Mouse (Mus musculus) heart, embryonic 11.5 days (tissue): ENCODE results near the gene Fsip1. TPM values are rescaled to one million over a fixed set of nuclear protein-coding genes. Genes with fewer than 3 reads are reported as not detected.

Source experiments
- ATAC-seq: fragments of 200-750 bp; cut with Nextera tagmentation; replicated peaks from 2 replicates; pipeline ENCODE4 v1.8.0; 2017; ENCODE audit warnings: moderate library complexity; ENCODE audit not compliant: insufficient number of reproducible peaks, low FRiP score, low TSS enrichment
- H3K27ac ChIP-seq: fragments of 300-500 bp; sonication (generic); 2 replicates; pipeline ENCODE4 v1.5.1; 2014; ENCODE audit warnings: mild to moderate bottlenecking, low read depth, low read length
- H3K27me3 ChIP-seq: fragments of 300-500 bp; sonication (generic); 2 replicates; pipeline ENCODE4 v1.6.1; 2014; ENCODE audit warnings: mild to moderate bottlenecking, low read length, mixed read lengths; ENCODE audit not compliant: control insufficient read depth, insufficient read depth
- H3K36me3 ChIP-seq: fragments of 300-500 bp; sonication (generic); 2 replicates; pipeline ENCODE4 v1.6.1; 2014; ENCODE audit warnings: mild to moderate bottlenecking, low read length, moderate library complexity, mixed read lengths; ENCODE audit not compliant: control insufficient read depth, insufficient read depth
- H3K4me1 ChIP-seq: fragments of 300-500 bp; sonication (generic); 2 replicates; pipeline ENCODE4 v1.6.1; 2014; ENCODE audit warnings: low read length; ENCODE audit not compliant: control insufficient read depth, insufficient read depth
- H3K4me2 ChIP-seq: fragments of 300-500 bp; sonication (generic); 2 replicates; pipeline ENCODE4 v1.6.1; 2014; ENCODE audit warnings: mild to moderate bottlenecking, moderate library complexity
- H3K4me3 ChIP-seq: fragments of 300-500 bp; sonication (generic); 2 replicates; pipeline ENCODE4 v1.5.1; 2014; ENCODE audit warnings: low read depth, low read length
- H3K9ac ChIP-seq: fragments of 300-500 bp; sonication (generic); 2 replicates; pipeline ENCODE4 v1.6.1; 2014; ENCODE audit warnings: mild to moderate bottlenecking, low read depth, low read length, moderate library complexity
- H3K9me3 ChIP-seq: fragments of 300-500 bp; sonication (generic); replicated peaks from 2 replicates; pipeline ENCODE4 v1.6.1; 2016; ENCODE audit warnings: low read length; ENCODE audit not compliant: control insufficient read depth
- WGBS: fragments of 180-500 bp; shearing (Covaris S2); extraction: QIAGEN DNeasy Blood & Tissue Kit; methylation state at CpG from one replicate; pipeline ENCODE4 v1.1.7; 2014; ENCODE audit not compliant: insufficient replicate concordance; 5-methylcytosine and 5-hydroxymethylcytosine counted together
- polyA plus RNA-seq: library from polyadenylated mRNA; unstranded; fragments of >200 nt; fragmentation: Nextera tagmentation; extraction: Ambion mirVana; gene quantifications from 2 replicates; pipeline ENCODE4 v1.2.1, GENCODE M21; 2014

The Fsip1 gene
- polyA plus RNA-seq, 1 experiment from 2014 or later, result 0.34 TPM

DNA sequence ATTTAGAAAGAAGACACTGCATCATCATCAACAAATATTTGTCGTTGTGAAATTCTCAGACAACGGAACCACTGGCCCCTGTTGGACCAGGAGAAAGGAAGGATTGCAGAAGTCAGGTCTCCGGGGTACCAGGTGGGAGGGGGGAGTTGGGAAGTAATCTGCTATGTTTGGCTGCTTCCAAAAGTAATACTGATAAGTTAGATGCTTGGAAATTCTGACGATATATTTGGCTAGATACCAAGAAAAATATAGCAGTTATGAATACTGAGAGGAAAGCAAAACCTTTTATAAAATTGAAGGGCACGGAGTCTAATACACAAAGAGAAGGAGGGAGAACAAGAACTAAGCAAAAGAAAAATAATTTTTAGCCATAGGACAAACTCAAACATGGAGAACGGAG is 117.5 kb downstream of the Fsip1 start:
- Histone ChIP-seq H3K9me3 (no peaks in the 10 kb centered on the region), H3K27me3 (no peaks in the 10 kb centered on the region), H3K4me1 (no peaks in the 10 kb centered on the region), H3K4me2 (no peak overlapping the region), H3K4me3 (no peak overlapping the region), H3K27ac (no peak overlapping the region), H3K9ac (no peak overlapping the region), H3K36me3 (no peaks in the 10 kb centered on the region)
- 77% methylated on average over 6 of the region's 6 CpGs for WGBS
- no peak for ATAC-seq

DNA sequence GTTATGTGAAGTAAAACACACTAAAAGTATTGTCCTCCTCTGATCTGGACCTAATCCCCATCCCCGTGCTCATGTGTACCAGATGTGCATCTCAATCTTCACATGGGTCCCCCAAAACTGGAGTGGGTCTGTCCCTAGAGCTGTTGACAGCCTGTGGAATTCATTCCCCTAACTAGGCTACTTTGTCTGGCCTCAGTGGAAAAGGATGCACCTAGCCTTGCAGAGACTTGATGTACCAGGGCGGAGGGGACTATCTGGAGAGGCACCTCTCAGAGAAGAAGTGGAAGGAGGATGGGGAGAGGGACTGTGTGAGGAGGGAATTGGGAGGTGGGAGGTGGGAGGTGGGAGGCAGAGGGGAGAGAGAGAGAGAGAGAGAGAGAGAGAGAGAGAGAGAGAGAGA is 119.0 kb downstream of the Fsip1 start:
- Histone ChIP-seq H3K4me2 (no peak overlapping the region), H3K4me1 (no peaks in the 10 kb centered on the region), H3K27ac (no peak overlapping the region), H3K27me3 (no peaks in the 10 kb centered on the region), H3K9ac (no peak overlapping the region), H3K4me3 (no peak overlapping the region), H3K9me3 (no peaks in the 10 kb centered on the region), H3K36me3 (no peaks in the 10 kb centered on the region)
- ATAC-seq, result no peak
- WGBS, result 94% methylated on average over 2 of the region's 2 CpGs

DNA sequence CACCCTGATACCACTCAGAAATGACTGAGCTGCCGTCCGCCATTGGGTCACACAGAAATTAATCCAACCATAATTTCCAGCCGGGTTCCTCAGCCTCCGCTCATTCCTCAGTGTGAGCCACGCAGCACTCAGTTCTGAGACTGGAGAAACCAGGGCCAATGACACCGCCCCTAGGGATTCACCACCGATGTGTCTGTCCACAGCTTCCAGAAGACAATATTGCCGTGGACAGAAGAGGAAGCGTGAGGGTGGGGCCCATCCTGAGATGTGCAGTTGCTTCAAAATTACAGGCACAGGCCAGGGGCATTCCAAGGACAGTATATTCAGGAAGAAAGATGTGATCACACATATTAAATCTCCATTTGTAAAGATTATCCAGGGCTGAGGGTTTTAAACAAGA is 119.7 kb downstream of the Fsip1 start:
- no peaks in the 10 kb centered on the region for H3K9me3 ChIP-seq
- H3K36me3 ChIP-seq, result no peaks in the 10 kb centered on the region
- no peak overlapping the region for H3K9ac ChIP-seq
- no peak overlapping the region for H3K4me2 ChIP-seq
- no peak overlapping the region for H3K27ac ChIP-seq
- whole genome bisulfite sequencing, result 80% methylated on average over 9 of the region's 9 CpGs
- no peaks in the 10 kb centered on the region for H3K4me1 ChIP-seq
- H3K4me3 ChIP-seq, result no peak overlapping the region
- H3K27me3 ChIP-seq, result no peaks in the 10 kb centered on the region
- ATAC-seq, result no peak

DNA sequence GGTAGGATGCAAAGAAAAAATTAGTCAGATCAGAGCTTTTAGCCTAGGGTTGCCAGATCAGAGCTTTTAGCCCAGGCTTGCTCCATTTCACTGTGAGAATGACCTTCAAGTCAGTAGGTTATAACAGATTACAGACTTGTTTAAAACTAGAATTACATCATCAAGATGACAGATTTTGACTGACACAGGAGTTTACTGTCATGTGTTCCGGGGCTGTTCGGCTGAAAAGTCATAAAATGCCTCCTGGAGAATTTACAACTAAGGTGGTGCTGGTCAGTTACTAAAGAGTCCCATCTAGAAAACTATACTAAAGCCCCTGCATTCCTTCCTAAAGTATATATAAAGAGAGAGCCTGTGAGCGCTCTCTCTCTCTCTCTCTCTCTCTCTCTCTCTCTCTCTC is 128.5 kb downstream of the Fsip1 start:
- no peak overlapping the region for H3K4me2 ChIP-seq
- no peak overlapping the region for H3K4me3 ChIP-seq
- no peaks in the 10 kb centered on the region for H3K9me3 ChIP-seq
- no peaks in the 10 kb centered on the region for H3K27me3 ChIP-seq
- no peak overlapping the region for H3K9ac ChIP-seq
- ATAC-seq, result no peak
- 73% methylated on average over 3 of the region's 3 CpGs for WGBS
- H3K36me3 ChIP-seq, result peaks cover 2% of the 10 kb centered on the region; the same call in 1 of the 2 replicates
- H3K4me1 ChIP-seq, result no peaks in the 10 kb centered on the region
- no peak overlapping the region for H3K27ac ChIP-seq

DNA sequence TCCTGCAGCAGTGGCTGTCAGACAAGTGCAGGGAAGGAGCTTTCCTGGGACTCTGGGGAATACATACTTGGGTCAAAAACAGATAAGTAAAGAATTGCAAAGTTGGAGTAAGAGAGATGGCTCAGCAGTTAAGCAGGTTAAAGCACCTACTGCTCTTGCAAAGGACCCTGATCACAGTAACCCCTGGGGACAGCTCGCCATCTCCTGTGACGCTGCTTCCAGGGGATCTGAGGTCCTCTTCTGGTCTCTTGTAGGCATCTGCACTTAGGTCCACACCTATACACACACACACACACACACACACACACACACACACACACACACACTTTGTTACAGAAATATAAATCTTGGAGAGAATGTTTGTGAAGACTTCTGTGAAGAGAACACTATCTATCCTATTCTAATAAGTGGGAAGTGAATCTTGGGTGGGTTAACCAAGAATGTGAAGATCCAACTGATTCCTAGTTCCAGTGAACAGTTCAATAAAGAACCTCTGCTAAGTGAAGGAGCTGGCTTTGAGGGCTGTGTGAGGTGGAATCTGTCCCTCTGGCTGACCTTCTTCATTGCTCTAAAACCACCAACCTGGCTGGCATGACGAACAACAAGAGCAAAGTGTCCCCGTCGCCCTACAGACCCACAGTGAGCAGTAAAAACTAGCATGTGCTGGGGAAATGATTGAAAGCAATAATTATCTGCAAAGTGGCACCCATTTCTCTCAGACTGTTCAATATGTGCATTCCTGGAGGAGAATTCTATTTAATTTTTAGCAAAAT is 129.1 kb downstream of the Fsip1 start:
- Histone ChIP-seq H3K9ac (no peak overlapping the region), H3K27ac (no peak overlapping the region), H3K4me1 (no peaks in the 10 kb centered on the region), H3K9me3 (no peaks in the 10 kb centered on the region), H3K27me3 (no peaks in the 10 kb centered on the region), H3K4me3 (no peak overlapping the region), H3K36me3 (peaks cover 3% of the 10 kb centered on the region; the same call in 1 of the 2 replicates), H3K4me2 (no peak overlapping the region)
- no peak for ATAC-seq
- WGBS, result 79% methylated on average over 5 of the region's 5 CpGs

DNA sequence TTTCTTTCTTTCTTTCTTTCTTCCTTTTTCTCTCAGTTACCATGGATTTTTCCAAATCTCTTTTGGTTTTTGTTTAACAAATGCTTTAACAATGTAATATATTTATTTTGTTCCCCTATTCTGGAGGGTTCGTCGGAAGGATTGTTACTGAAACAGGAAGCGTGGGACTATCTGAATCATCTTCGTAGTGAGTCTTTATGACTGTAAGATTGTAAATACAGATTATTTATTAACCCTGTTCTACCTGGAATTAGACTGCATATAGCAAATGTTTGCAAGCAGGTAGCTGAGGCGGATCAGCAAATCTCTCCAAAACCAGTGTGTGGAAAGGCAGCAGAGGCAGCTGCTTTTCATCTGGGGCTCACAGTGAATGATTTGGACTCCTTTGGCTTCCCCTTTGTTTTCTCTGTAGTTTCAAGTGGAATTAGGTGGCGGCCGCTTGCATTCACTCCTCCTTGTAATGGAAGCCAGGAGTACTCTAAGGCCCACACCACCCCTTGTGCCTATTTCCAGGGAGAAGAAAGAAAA is 130.8 kb downstream of the Fsip1 start:
- H3K36me3 ChIP-seq, result peaks cover 8% of the 10 kb centered on the region; the same call in 1 of the 2 replicates

DNA sequence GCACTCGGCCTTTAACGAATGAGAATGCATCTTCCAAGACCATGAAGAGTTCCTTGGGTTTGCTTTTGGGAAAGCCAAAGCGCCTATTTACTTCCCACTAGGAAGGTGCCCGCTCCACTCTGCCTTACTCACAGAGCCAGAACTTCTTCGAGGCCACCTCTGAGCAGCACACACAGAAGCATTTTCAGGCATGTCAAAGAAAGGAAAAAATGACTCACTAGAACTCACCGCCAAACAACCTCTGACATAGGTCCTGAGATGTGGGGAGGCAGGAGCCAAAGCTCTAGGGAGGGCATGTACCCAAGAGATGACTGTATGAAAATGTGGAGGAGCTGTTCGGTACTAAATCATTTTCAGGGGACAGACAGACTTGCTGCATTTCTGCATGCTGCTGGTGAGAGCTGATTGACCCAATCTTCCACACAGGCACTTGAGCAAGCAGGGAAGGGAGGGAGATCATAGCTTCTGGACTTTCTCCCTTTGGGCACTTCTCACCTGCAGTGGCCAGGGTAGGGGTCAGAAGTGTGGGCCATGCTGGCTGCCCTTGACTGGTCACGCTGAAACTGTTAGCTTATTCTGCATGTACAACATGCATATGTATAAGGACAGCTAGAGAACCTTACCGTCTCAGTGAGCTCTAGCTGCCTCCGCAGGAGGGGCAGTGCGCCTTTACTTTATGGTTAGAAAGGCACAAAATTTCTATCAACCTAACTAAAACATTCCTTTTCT is 131.4 kb downstream of the Fsip1 start:
- Histone ChIP-seq H3K27me3 (no peaks in the 10 kb centered on the region), H3K36me3 (peaks cover 13% of the 10 kb centered on the region; the same call in 1 of the 2 replicates), H3K9me3 (no peaks in the 10 kb centered on the region), H3K9ac (no peak overlapping the region), H3K4me3 (no peak overlapping the region), H3K27ac (no peak overlapping the region), H3K4me1 (no peaks in the 10 kb centered on the region), H3K4me2 (no peak overlapping the region)
- WGBS, result 77% methylated on average over 11 of the region's 11 CpGs
- ATAC-seq, result no peak

More for the DNA sequence above, 130.8 kb downstream of the Fsip1 start:
- H3K4me2 ChIP-seq, result no peak overlapping the region
- no peak overlapping the region for H3K9ac ChIP-seq
- no peaks in the 10 kb centered on the region for H3K9me3 ChIP-seq
- H3K4me1 ChIP-seq, result no peaks in the 10 kb centered on the region
- H3K27ac ChIP-seq, result no peak overlapping the region
- H3K27me3 ChIP-seq, result no peaks in the 10 kb centered on the region
- ATAC-seq, result no peak
- no peak overlapping the region for H3K4me3 ChIP-seq
- WGBS, result 81% methylated on average over 7 of the region's 7 CpGs

DNA sequence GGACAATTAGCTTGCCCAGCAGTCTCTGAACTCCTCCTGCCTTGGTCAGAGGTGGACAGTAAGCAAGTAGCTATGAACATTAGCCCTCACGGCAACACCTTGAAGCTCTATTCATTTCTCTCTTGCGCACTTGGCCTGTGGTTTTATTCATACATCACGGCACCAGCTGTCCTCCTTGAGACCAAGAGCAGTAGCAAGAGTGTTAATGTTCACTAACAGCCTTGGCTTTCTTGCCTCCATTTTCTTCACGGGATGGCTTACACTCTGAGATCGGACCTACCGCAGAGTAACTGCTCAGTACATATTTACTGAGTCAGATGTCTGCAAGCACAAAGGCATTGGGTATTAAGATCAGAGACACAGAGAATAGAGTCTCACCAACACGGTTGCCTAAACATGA is 132.3 kb downstream of the Fsip1 start:
- WGBS, result 83% methylated on average over 7 of the region's 7 CpGs

More for the DNA sequence above, 132.3 kb downstream of the Fsip1 start:
- Histone ChIP-seq H3K27me3 (no peaks in the 10 kb centered on the region), H3K27ac (no peak overlapping the region), H3K36me3 (peaks cover 22% of the 10 kb centered on the region), H3K4me2 (no peak overlapping the region), H3K9ac (no peak overlapping the region), H3K4me3 (no peak overlapping the region), H3K9me3 (no peaks in the 10 kb centered on the region), H3K4me1 (no peaks in the 10 kb centered on the region)
- no peak for ATAC-seq
